Mouse (Mus musculus): Measurements from ENCODE around the gene Cacna2d3. TPM values are rescaled to one million over a fixed set of nuclear protein-coding genes. Genes with fewer than 3 reads are reported as not detected.

Gene Cacna2d3
- polyA plus RNA-seq, 1 experiment from 2014 or later: 0.81 TPM

- 82% methylated on average over 7 of the region's 7 CpGs for WGBS
- Histone ChIP-seq H3K4me3 (ENCODE audit: low read depth, low read length) (no peak overlapping the region), H3K27ac (ENCODE audit: low read depth, low read length) (no peak overlapping the region), H3K9me3 (ENCODE audit: control insufficient read depth, low read length) (no peaks in the 10 kb centered on the region), H3K9ac (ENCODE audit: low read depth, low read length) (no peak overlapping the region), H3K4me1 (replicated peaks; ENCODE audit: control insufficient read depth, insufficient read depth, low read length) (no peaks in the 10 kb centered on the region), H3K4me2 (no peak overlapping the region), H3K36me3 (ENCODE audit: control insufficient read depth, insufficient read depth, low read length) (no peaks in the 10 kb centered on the region), H3K27me3 (replicated peaks; ENCODE audit: control insufficient read depth, insufficient read depth, low read length) (no peaks in the 10 kb centered on the region)
- ATAC-seq (replicated peaks; ENCODE audit: low FRiP score) (no peak), DNase-seq (ENCODE audit: low spot score) (no peak)
Observed at GRCm38 (mm10) chr14:28948019-28948850, 773.4 kb downstream of the Cacna2d3 start.

- Histone ChIP-seq H3K4me1 (replicated peaks; ENCODE audit: control insufficient read depth, insufficient read depth, low read length) (no peaks in the 10 kb centered on the region), H3K36me3 (ENCODE audit: control insufficient read depth, insufficient read depth, low read length) (no peaks in the 10 kb centered on the region), H3K4me2 (no peak overlapping the region), H3K4me3 (ENCODE audit: low read depth, low read length) (no peak overlapping the region), H3K27ac (ENCODE audit: low read depth, low read length) (no peak overlapping the region), H3K9ac (ENCODE audit: low read depth, low read length) (no peak overlapping the region), H3K27me3 (replicated peaks; ENCODE audit: control insufficient read depth, insufficient read depth, low read length) (no peaks in the 10 kb centered on the region), H3K9me3 (ENCODE audit: control insufficient read depth, low read length) (no peaks in the 10 kb centered on the region)
- ATAC-seq (replicated peaks; ENCODE audit: low FRiP score): no peak
- DNase-seq (ENCODE audit: low spot score): no peak
- WGBS: 83% methylated on average over 1 of the region's 1 CpGs
Observed at GRCm38 (mm10) chr14:28932746-28933293, 788.8 kb downstream of the Cacna2d3 start.

DNA sequence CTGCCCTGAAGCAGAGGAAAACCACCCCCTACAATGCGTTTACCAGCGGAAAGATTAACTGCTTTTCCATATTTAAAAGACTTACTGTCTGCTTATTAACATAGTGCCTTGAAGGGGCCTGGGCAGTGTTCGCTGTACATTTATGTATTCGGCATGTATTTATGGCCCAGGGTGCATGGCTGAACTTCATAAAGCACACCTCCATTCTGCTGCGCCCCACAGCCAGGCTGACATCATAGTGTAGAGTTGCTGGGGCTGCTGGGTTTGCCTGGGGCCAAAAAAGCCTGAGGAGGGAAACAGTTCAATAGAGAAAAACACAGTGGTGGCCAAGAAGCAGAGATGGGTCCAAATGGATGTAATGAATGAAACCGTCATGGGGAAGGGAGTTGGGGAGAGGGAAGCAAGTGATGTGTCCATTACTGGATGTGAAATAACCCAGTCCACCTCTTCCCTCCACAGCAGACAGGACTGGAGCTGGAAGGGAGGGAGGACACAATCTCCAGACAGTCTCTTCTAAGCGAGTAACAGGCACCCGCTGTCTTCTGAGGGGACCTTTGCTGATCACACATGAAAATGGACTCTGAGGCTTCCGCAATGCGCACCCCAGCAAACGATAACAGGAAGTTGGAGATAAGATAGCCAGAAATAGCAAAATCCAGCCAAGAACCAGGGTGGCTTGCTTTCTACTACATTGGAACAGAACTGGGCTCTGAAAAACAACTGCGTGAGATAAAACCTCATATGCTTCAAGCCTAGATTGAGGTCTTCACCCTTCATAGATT is 798.3 kb downstream of the Cacna2d3 start:
- no peaks in the 10 kb centered on the region for H3K36me3 ChIP-seq (ENCODE audit: control insufficient read depth, insufficient read depth, low read length)
- no peak overlapping the region for H3K4me3 ChIP-seq (ENCODE audit: low read depth, low read length)
- H3K4me2 ChIP-seq: no peak overlapping the region
- no peaks in the 10 kb centered on the region for H3K4me1 ChIP-seq (replicated peaks; ENCODE audit: control insufficient read depth, insufficient read depth, low read length)
- H3K27me3 ChIP-seq (replicated peaks; ENCODE audit: control insufficient read depth, insufficient read depth, low read length): no peaks in the 10 kb centered on the region
- H3K27ac ChIP-seq (ENCODE audit: low read depth, low read length): no peak overlapping the region
- 61% methylated on average over 12 of the region's 12 CpGs for WGBS
- DNase-seq (ENCODE audit: low spot score): no peak
- no peak overlapping the region for H3K9ac ChIP-seq (ENCODE audit: low read depth, low read length)
- H3K9me3 ChIP-seq (ENCODE audit: control insufficient read depth, low read length): no peaks in the 10 kb centered on the region
- ATAC-seq (replicated peaks; ENCODE audit: low FRiP score): no peak

DNA sequence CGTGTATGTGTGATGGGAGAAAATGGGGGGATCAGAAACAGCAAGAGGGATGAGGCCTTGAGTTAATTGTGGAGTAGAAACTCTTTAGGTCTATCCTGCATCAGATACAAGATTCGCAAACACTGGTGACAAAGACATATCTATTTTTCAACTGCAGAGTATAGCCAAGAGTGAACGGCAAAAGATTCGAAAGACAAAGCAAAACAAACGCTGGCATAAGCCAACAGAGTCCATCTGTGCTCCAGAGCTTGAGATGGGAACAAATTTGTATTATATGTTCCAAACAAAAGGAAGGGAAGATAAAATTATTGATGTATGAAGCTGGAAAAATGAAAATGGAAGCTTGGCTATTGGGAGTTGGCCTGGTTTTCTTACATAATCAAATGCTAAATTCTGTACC is 802.8 kb downstream of the Cacna2d3 start:
- H3K4me2 ChIP-seq: no peak overlapping the region
- DNase-seq (ENCODE audit: low spot score) (no peak), ATAC-seq (replicated peaks; ENCODE audit: low FRiP score) (no peak)
- H3K4me3 ChIP-seq (ENCODE audit: low read depth, low read length): no peak overlapping the region
- H3K36me3 ChIP-seq (ENCODE audit: control insufficient read depth, insufficient read depth, low read length): no peaks in the 10 kb centered on the region
- no peaks in the 10 kb centered on the region for H3K27me3 ChIP-seq (replicated peaks; ENCODE audit: control insufficient read depth, insufficient read depth, low read length)
- H3K4me1 ChIP-seq (replicated peaks; ENCODE audit: control insufficient read depth, insufficient read depth, low read length): no peaks in the 10 kb centered on the region
- no peaks in the 10 kb centered on the region for H3K9me3 ChIP-seq (ENCODE audit: control insufficient read depth, low read length)
- no peak overlapping the region for H3K27ac ChIP-seq (ENCODE audit: low read depth, low read length)
- H3K9ac ChIP-seq (ENCODE audit: low read depth, low read length): no peak overlapping the region
- 70% methylated on average over 5 of the region's 5 CpGs for WGBS

GRCm38 (mm10) chr14:28915004-28915403 is 806.7 kb downstream of the Cacna2d3 start:
- Histone ChIP-seq H3K4me2 (no peak overlapping the region), H3K36me3 (ENCODE audit: control insufficient read depth, insufficient read depth, low read length) (no peaks in the 10 kb centered on the region), H3K9ac (ENCODE audit: low read depth, low read length) (no peak overlapping the region), H3K4me3 (ENCODE audit: low read depth, low read length) (no peak overlapping the region), H3K4me1 (replicated peaks; ENCODE audit: control insufficient read depth, insufficient read depth, low read length) (no peaks in the 10 kb centered on the region), H3K9me3 (ENCODE audit: control insufficient read depth, low read length) (no peaks in the 10 kb centered on the region), H3K27me3 (replicated peaks; ENCODE audit: control insufficient read depth, insufficient read depth, low read length) (no peaks in the 10 kb centered on the region), H3K27ac (ENCODE audit: low read depth, low read length) (no peak overlapping the region)
- DNase-seq (ENCODE audit: low spot score): no peak
- 61% methylated on average over 1 of the region's 1 CpGs for WGBS
- no peak for ATAC-seq (replicated peaks; ENCODE audit: low FRiP score)

- no peak for DNase-seq (ENCODE audit: low spot score)
- H3K9ac ChIP-seq (ENCODE audit: low read depth, low read length): no peak overlapping the region
- H3K36me3 ChIP-seq (ENCODE audit: control insufficient read depth, insufficient read depth, low read length): no peaks in the 10 kb centered on the region
- no peak overlapping the region for H3K27ac ChIP-seq (ENCODE audit: low read depth, low read length)
- H3K9me3 ChIP-seq (ENCODE audit: control insufficient read depth, low read length): no peaks in the 10 kb centered on the region
- no peak overlapping the region for H3K4me2 ChIP-seq
- no peaks in the 10 kb centered on the region for H3K27me3 ChIP-seq (replicated peaks; ENCODE audit: control insufficient read depth, insufficient read depth, low read length)
- WGBS: 91% methylated on average over 6 of the region's 6 CpGs
- no peak overlapping the region for H3K4me3 ChIP-seq (ENCODE audit: low read depth, low read length)
- H3K4me1 ChIP-seq (replicated peaks; ENCODE audit: control insufficient read depth, insufficient read depth, low read length): no peaks in the 10 kb centered on the region
- no peak for ATAC-seq (replicated peaks; ENCODE audit: low FRiP score)
Observed at GRCm38 (mm10) chr14:28907659-28908058, 814.0 kb downstream of the Cacna2d3 start.

GRCm38 (mm10) chr14:28892530-28892929 is 829.1 kb downstream of the Cacna2d3 start:
- ATAC-seq (replicated peaks; ENCODE audit: low FRiP score) (no peak), DNase-seq (ENCODE audit: low spot score) (no peak)
- no peaks in the 10 kb centered on the region for H3K36me3 ChIP-seq (ENCODE audit: control insufficient read depth, insufficient read depth, low read length)
- no peaks in the 10 kb centered on the region for H3K27me3 ChIP-seq (replicated peaks; ENCODE audit: control insufficient read depth, insufficient read depth, low read length)
- H3K9me3 ChIP-seq (ENCODE audit: control insufficient read depth, low read length): no peaks in the 10 kb centered on the region
- no peak overlapping the region for H3K27ac ChIP-seq (ENCODE audit: low read depth, low read length)
- H3K9ac ChIP-seq (ENCODE audit: low read depth, low read length): no peak overlapping the region
- no peaks in the 10 kb centered on the region for H3K4me1 ChIP-seq (replicated peaks; ENCODE audit: control insufficient read depth, insufficient read depth, low read length)
- H3K4me2 ChIP-seq: no peak overlapping the region
- WGBS: 60% methylated on average over 3 of the region's 3 CpGs
- no peak overlapping the region for H3K4me3 ChIP-seq (ENCODE audit: low read depth, low read length)

DNA sequence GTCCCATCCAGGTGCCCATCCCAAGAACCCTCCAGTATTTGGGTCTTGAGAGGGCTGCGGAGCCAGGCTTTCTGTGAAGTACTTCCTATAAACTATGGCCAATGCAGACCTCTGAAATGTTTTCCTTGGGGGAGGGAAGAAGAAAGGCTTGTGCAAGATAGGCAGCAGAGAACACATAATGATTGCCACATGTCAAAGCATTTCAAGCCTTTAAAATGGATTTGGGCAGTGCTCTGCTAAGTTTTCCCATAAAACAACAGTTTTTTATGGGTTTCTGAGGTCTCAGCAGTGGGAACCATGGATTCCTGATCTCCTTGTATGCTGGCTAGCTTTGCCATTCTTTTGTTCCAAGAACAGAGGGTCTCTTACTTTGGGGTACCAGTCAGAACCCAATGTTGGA is 834.3 kb downstream of the Cacna2d3 start:
- Histone ChIP-seq H3K9me3 (ENCODE audit: control insufficient read depth, low read length) (no peaks in the 10 kb centered on the region), H3K36me3 (ENCODE audit: control insufficient read depth, insufficient read depth, low read length) (no peaks in the 10 kb centered on the region), H3K9ac (ENCODE audit: low read depth, low read length) (no peak overlapping the region), H3K4me3 (ENCODE audit: low read depth, low read length) (no peak overlapping the region), H3K27ac (ENCODE audit: low read depth, low read length) (no peak overlapping the region), H3K4me2 (no peak overlapping the region), H3K27me3 (replicated peaks; ENCODE audit: control insufficient read depth, insufficient read depth, low read length) (no peaks in the 10 kb centered on the region), H3K4me1 (replicated peaks; ENCODE audit: control insufficient read depth, insufficient read depth, low read length) (no peaks in the 10 kb centered on the region)
- ATAC-seq (replicated peaks; ENCODE audit: low FRiP score) (no peak), DNase-seq (ENCODE audit: low spot score) (no peak)
- 91% methylated on average over 1 of the region's 1 CpGs for WGBS
